Mouse (Mus musculus) retina, embryonic 14.5 days (tissue): Measurements from ENCODE around the gene Lgi4.

Experiments used
- DNase-seq: peaks from one replicate; pipeline ENCODE4 v3.0.0-alpha.2; 2015; ENCODE audit warnings: low spot score

The Lgi4 gene

DNA sequence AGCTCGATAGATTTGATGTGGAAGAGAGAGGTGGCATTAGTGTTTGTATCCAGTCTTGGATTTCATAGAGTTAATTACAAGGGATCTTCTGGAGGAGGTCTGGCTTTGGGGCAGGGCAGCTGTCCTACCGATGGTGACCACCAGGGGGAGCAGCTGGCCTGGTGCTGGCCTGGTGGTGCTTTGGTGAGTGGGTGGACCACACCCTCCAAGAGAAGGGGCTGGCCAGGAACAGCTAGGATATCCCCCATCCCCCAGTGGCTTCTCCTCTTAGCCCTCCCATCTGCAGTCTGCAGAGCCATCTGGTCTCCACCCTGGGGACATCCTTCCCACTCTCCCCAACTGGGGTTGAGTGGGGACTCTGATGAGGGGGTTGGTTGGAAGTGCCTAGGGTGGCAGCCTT, at the start of gene Lgi4:
Lgi4 (plus strand) TSS at position 235 of the 400 bp plus-strand sequence.
- peak; percentile 89 for DNase-seq

GRCm38 (mm10) chr7:31012971-31013370, 46.2 kb upstream of the Lgi4 start:
- DNase-seq: no peak

DNA sequence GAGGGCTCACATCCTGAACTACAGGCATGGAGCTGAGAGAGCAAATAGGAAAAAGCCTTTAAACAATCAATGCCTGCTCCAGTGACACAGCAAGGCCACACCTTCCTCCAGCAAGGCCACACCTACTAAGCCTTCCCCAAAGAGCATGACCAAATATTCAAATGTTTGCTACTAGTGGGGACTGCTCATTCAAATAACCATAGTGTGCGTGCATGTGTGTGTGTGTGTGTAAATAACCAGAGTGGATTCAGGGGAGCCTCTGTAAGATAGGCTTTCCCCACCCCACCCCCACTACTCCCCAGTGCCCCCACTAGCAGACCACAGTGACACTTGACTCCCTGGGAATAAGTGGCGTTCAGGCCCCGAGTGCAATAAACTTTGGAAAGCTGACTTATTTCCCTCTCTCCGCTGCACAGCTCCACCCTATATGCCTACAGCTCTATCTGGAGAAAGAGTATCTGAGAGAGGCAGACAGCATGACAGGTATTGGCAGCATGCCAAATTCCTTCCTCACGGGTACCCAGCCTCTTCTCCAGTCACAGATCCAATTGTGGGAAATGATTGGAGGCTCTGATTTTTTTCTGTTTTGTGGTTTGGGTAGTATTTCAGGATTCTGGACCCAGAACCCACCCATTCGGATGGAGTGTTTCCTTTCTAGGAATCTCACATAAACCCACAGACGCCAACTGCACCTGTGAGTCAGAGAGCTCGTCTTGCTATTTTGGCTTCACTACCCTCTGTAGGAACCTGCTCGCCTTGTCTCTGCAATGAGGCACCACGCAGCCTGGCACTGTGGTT, 41.8 kb upstream of the Lgi4 start:
- no peak for DNase-seq

DNA sequence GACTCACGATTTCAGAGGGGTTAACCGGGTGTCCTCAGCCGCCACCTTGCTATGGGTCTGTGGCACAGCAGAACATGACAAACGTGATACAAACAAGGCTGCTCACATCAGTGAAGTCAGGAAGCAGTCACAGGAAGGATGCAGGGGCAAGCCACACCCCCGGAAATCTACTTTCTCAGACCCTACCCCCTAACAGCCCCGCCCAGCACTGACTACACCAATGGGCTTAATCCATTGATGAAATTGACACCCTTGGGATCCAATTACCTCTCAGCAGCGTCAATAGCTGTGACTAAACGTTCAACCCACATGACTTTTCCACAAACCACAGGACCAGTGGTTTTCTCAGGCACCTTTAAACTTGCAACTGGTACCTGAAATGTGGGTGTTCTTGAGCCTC, 30.5 kb upstream of the Lgi4 start:
- DNase-seq: no peak

- DNase-seq: no peak
These were observed 28.4 kb upstream of the Lgi4 start for GRCm38 (mm10) chr7:31030717-31031116.

- DNase-seq: no peak
These were observed 27.4 kb upstream of the Lgi4 start for GRCm38 (mm10) chr7:31031731-31032130.

DNA sequence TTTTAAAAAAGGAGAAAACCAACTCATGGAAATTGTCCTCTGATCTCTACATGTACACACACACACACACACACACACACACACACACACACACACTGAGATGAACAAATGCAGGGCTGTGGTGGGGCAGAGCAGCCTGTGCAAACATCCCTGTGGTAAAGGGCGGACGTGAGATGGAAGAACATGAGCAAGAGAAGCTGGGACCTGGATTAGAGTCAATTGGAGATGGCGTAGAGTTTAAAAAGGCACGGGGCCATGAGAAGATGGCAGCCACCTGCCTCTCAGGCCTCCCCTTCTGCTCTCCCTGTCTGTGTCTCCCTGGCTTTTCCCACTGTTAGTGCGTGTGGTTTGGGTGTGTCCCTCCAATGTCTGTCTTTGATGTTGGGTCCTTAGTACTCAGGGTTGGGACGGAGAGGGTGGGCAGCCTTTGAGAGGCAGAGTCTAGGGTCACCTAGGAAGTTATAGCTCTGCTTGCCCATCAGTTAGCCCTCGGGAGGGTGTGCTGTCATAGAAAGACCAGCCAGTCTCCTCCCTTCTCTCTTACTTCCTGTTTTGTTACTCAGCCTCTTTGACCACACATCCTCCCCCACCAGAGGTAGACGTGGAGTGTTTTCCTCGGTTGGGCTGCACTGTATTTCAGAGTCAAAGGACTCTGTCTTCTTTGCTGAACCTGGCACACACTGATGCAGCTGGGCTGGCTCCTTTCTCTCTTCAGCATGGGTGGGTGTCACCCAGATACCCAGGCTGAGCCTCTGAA, 25.6 kb upstream of the Lgi4 start:
- DNase-seq: no peak

DNA sequence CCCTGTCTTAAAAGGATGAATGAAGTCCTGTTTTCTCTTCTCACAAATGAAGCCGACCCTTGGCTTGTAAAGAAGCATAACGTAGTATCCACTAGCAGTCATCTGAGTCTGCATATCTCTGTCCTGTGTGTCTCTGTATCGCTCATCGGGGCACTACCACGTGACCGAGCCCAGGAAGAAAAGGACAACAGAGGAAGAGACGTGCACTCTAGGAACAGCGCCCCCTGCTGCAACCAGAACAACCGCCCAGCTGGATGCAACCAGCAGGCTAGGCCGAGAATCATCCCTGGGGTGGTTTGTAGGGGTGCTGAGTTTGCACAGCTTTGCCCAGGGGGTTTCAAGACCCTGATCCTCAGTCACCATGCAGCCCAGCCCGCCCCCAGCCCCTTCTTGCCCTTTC, 24.4 kb upstream of the Lgi4 start:
- no peak for DNase-seq

- no peak for DNase-seq
These were observed 23.9 kb upstream of the Lgi4 start for GRCm38 (mm10) chr7:31035291-31035690.

- DNase-seq: no peak
These were observed 22.2 kb upstream of the Lgi4 start for GRCm38 (mm10) chr7:31036917-31037316.

- no peak for DNase-seq
These were observed 21.5 kb upstream of the Lgi4 start for GRCm38 (mm10) chr7:31037675-31038074.

- DNase-seq: no peak
These were observed 20.1 kb upstream of the Lgi4 start for GRCm38 (mm10) chr7:31039011-31039410.

DNA sequence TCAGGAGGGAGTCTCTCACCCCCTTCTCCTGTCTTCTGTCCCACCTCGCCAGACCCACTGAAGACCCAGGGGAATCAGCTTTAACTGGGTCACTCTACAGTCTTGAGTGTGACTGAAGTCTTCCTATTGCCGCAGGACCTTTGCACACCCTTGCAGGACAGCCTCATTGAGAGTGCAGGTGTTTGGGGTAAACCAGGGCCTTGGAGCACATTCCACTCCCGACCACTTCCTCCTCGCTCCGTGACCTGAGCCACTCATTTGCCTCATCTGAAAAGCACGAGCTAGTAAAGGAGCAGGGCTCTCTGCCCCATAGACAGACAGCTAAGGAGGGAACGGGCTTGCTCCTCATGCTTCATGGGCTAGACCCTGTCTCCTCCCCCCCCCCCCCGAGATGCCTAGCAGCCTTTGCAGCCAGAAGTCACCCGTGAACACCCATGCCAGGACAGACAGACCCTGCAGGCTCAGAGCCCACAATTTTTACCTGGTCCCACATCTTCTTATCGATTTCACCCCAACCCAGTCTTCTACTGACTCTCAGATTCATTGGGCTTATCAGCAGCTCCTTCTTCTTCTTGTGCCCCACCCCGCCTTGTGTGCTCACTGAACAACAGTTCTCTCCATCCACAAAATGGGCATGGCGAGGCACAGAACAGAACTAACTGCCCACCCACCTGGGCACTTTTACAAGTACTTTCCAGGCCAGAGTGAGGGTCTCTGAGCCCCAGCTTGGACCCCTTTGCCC, 18.7 kb upstream of the Lgi4 start:
- no peak for DNase-seq

DNA sequence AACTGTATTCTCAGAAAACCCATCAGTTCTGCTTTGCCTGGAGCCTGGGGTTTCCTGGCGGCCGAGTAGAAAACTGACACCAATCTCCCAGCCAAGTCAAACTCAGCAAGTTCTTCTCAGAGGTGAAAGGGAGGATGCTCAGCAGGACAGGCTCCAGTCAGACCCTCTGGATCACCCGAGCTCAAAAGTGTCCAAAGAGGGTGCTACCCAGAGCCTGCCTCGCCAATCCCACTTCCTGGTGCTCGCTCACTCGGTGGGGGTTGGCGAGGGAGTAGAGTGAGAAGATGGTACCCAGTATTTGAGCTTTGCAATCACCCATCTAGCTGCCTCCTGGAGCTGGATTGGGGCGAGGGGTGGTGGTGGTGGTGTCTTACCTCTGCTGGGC, 18.1 kb upstream of the Lgi4 start:
- no peak for DNase-seq

DNA sequence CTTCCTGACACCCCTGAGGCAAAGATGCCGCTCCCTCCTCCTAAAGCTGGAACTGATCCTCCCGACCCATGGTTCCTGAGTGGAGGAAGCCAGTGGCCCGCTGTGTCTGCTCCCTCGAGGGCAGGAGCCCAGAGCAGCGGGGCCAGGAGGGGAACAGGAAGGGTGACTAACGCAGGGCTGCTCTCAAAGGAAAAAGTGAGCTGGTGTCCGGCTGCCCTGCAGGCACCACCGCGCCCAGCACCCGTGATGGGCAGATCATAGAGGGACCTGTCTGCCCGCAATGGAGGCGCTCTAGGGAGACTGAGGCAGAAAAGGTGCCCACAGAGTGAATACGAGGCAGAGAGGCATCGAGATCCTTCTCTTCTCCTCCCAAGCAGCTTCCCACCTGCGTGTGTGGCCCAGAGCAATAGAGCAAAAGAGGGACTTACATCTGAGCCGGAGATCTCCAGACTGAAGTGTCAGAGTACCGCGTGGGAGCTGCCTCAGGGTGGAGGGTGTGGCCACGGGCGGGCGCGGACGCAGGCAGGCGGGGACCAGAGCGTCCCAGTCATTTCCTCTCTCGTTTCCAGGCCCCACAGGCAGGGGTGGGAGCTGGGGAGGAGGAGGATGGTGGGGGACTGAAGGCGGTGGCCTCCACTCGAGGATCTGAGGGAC, 17.4 kb upstream of the Lgi4 start:
- no peak for DNase-seq

GRCm38 (mm10) chr7:31042431-31042910, 16.7 kb upstream of the Lgi4 start, which contains the start of gene Fxyd5:
Fxyd5 (minus strand) TSS chr7:31042481.
- no peak for DNase-seq

DNA sequence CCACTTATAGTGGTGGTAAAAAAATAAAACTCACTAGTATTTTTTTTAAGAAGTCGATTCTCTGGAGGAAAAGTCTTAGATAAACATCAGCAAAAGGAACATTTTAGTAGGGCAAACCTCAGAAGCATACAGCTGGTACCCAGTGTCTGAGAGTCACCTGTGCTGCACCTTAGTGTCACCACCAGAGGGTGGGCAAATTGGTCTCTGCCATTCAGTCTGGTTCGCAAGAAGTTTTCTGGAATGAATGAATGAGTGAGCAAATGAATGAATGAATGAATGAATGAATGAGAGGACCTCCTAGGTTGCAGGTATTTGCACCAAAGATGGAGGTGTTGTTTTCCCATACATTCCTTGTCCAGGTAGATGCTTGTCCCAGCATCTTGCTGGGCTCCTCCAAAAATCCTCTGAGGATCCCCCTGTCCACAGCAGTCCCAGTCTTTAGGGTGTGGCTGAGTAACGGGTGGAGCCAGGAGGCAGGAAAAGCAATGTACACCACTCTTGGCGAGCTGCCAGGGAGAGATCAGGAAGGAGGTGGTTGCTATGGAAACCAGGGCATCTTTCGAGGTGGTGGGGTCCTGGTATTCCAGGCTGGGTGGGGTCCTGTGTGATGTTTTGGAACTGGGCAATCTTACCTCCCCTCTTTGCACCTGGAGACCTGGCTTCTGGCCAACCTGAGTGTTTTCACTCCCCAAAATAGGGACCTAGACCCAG, 9.9 kb upstream of the Lgi4 start:
- peak; percentile 65 for DNase-seq

DNA sequence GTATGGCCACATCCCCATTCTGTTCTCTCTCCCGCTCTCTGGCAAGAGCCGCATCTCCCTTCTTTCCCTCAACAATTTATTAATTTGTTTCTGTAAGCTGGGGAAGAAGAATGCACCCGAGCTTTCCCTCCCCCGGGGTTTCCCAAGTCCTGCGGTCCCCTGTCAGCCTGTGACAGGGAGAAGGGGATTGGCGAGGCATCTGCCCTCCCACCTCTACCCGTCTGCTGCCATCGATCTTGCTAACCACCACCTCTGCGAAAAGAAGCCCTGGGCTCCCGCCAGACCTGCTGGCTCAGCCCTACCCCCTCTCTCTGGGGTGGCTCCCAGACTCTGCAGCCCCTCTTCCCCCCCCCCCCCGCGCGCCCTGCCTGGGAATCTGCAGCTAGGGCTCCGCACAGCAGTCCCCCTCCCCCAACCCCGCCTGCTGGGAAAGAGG, 9.3 kb upstream of the Lgi4 start:
- DNase-seq: peak; percentile 35

DNA sequence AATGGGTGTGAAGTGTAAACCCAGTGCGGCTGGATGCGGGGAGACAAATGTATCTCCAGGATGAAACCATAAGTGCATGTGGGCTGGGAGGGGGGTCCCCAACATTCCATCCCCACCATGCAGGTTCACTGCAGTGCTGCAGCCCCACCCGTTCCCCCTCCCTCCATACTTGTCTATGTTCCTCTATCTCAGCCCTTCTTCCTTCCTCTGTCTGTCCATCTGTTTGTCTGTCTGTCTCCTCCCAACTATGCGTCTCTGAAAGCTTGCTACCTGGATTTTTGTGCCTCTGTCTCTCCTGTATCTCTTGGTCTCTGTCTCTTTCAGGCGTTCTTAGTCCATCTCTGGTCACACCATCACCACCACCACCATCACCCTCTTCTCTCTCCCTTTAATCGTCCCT, 8.7 kb upstream of the Lgi4 start:
- DNase-seq: no peak

DNA sequence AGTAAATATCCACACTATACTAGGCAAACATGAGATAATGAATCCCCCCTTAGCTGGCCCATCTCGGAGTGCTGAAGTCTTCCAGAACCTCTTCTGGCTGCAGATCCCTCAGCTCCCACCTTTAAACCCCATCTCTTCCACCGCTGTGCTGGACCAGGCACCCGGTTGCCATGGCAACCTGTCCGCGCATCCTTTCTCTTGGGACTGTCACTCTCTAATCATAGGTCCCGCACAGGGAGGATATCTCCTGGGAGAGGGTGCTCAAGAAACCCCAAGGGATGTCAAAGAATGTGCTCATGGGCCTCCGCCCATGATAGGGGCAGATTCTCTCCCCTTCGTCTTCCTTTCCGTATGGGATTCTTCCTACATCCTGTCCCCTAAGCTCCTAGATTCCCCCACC, 8.2 kb upstream of the Lgi4 start:
- peak; percentile 52 for DNase-seq

DNA sequence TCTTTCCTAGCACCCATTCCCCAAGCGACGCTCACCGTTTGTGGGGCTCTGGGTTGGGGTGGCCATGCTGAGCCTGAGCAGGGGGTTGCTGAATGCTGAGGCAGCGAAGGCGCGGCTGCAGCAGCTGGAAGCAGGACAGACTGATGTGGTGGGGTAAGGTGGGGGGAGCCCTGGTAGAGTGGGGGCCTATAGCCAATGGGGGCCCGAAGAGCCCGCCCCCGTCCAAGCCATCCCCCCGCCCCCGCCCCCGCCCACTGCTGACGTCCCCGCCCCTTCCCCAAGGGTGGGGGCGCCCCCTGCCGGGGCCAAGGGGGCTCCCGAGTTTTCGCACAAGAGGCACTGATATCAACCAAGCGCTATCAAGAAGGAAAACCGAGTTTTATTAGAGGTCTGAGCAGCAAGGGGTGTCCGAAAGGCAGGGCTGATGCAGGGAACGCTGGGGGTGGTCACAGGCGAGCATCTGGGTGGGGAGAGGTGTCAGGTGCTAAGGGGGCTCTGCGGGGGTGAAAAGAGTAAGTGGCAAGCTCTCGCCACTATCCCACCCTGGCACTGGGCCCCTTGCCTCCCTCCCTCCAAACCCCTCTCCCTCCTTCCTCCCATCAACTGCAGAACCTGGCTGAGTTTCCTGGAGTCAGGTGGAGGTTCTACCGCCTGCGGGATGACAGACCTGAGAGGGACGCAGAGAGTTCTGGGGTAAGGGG, 7.7 kb upstream of the Lgi4 start, which contains the start of gene Fxyd7:
Fxyd7 (minus strand) TSS at position 147 of the 701 bp plus-strand sequence.
- no peak for DNase-seq
